Mouse (Mus musculus) CH12.LX (cell line): ENCODE data around the gene Tbc1d22a. TPM values are rescaled to one million over a fixed set of nuclear protein-coding genes. Genes with fewer than 3 reads are reported as not detected.

Source experiments
- DNase-seq: peaks from one replicate; pipeline ENCODE4 v3.0.0-alpha.2; 2013; ENCODE audit errors: extremely low read depth
- H3K27ac ChIP-seq: 2 replicates; pipeline ENCODE4 v1.5.1; 2012; ENCODE audit warnings: low read depth, mild to moderate bottlenecking, control low read depth, moderate library complexity; ENCODE audit not compliant: insufficient read depth
- H3K27me3 ChIP-seq: replicated peaks from 2 replicates; pipeline ENCODE3; 2012; ENCODE audit warnings: inconsistent platforms
- H3K36me3 ChIP-seq, 2 experiments: replicated peaks in 1 of 2; 2 replicates each; pipeline versions ENCODE3 to v1.6.1; 2012; ENCODE audit warnings: inconsistent platforms in 1 of 2, low read length in 1 of 2, mild to moderate bottlenecking in 1 of 2, mixed read lengths in 1 of 2, moderate library complexity in 1 of 2; ENCODE audit not compliant: control insufficient read depth in 1 of 2, insufficient read depth in 1 of 2
- H3K4me1 ChIP-seq, 2 experiments: 2 replicates each; pipeline ENCODE4 v1.6.1; 2012; ENCODE audit warnings: inconsistent platforms in 1 of 2, moderate library complexity in 1 of 2; ENCODE audit not compliant: insufficient read depth in 2 of 2, control insufficient read depth in 1 of 2
- H3K4me2 ChIP-seq: 2 replicates; pipeline ENCODE4 v1.6.1; 2012; ENCODE audit warnings: low read depth, mild to moderate bottlenecking, control low read depth; ENCODE audit not compliant: poor library complexity, insufficient read depth, severe bottlenecking
- H3K4me3 ChIP-seq, 3 experiments: fragments of 150-350 bp in 1 of 3; sonication (generic) in 1 of 3; replicated peaks in 1 of 3; 2 replicates each; pipeline versions ENCODE3 to v1.5.1; 2011 to 2012; ENCODE audit warnings: low read depth in 2 of 3, low read length in 2 of 3, mild to moderate bottlenecking in 2 of 3, moderate library complexity in 2 of 3, control low read depth in 1 of 3, improper control_type of control experiment in 1 of 3, inconsistent platforms in 1 of 3, mixed read lengths in 1 of 3; ENCODE audit not compliant: poor library complexity in 1 of 3
- H3K79me2 ChIP-seq: replicated peaks from 2 replicates; pipeline ENCODE4 v1.6.1; 2012; ENCODE audit warnings: mild to moderate bottlenecking, moderate library complexity; ENCODE audit not compliant: control insufficient read depth, poor library complexity, insufficient read depth, severe bottlenecking; ENCODE audit errors: extremely low read depth
- H3K9ac ChIP-seq: 2 replicates; pipeline ENCODE4 v1.6.1; 2012; ENCODE audit warnings: low read depth, mild to moderate bottlenecking, control low read depth, moderate library complexity; ENCODE audit not compliant: insufficient read depth
- H3K9me3 ChIP-seq: replicated peaks from 2 replicates; pipeline ENCODE3; 2012; ENCODE audit warnings: low read length, inconsistent platforms, mixed read lengths
- CHD1 ChIP-seq: IDR thresholded peaks from 2 replicates; pipeline ENCODE4 v1.6.1; 2012; ENCODE audit warnings: low read depth, low read length, improper control_type of control experiment, inconsistent platforms
- E2F4 ChIP-seq: IDR thresholded peaks from 2 replicates; pipeline ENCODE4 v1.6.1; 2011; ENCODE audit warnings: low read depth, low read length, improper control_type of control experiment; ENCODE audit not compliant: insufficient replicate concordance
- ELF1 ChIP-seq: IDR thresholded peaks from 2 replicates; pipeline ENCODE4 v1.6.1; 2014; ENCODE audit warnings: low read depth, mild to moderate bottlenecking, inconsistent platforms, low read length, improper control_type of control experiment
- EP300 ChIP-seq: IDR thresholded peaks from 2 replicates; pipeline ENCODE4 v1.6.1; 2011; ENCODE audit warnings: low read length, improper control_type of control experiment
- GABPA ChIP-seq: IDR thresholded peaks from 2 replicates; pipeline ENCODE4 v1.6.1; 2012; ENCODE audit warnings: low read depth, low read length, improper control_type of control experiment, inconsistent platforms; ENCODE audit not compliant: insufficient replicate concordance
- HCFC1 ChIP-seq: IDR thresholded peaks from 2 replicates; pipeline ENCODE4 v1.6.1; 2012; ENCODE audit warnings: low read depth, mild to moderate bottlenecking, inconsistent platforms, low read length, improper control_type of control experiment
- JUND ChIP-seq: conservative IDR thresholded peaks from 2 replicates; pipeline ENCODE4 v1.6.1; 2011; ENCODE audit warnings: low read depth, low read length, improper control_type of control experiment
- KAT2A ChIP-seq: IDR thresholded peaks from 2 replicates; pipeline ENCODE4 v1.6.1; 2012; ENCODE audit warnings: low read length, improper control_type of control experiment, inconsistent platforms; ENCODE audit not compliant: insufficient replicate concordance
- MAX ChIP-seq: IDR thresholded peaks from 2 replicates; pipeline ENCODE4 v1.6.1; 2011; ENCODE audit warnings: low read length, improper control_type of control experiment
- MAZ ChIP-seq: IDR thresholded peaks from 2 replicates; pipeline ENCODE4 v1.6.1; 2012; ENCODE audit warnings: low read depth, mild to moderate bottlenecking, inconsistent platforms, low read length, improper control_type of control experiment, moderate library complexity
- MXI1 ChIP-seq: IDR thresholded peaks from 2 replicates; pipeline ENCODE4 v1.6.1; 2011; ENCODE audit warnings: mild to moderate bottlenecking, low read depth, low read length, improper control_type of control experiment
- MYC ChIP-seq: IDR thresholded peaks from 2 replicates; pipeline ENCODE4 v1.6.1; 2011; ENCODE audit warnings: low read depth, mild to moderate bottlenecking, improper control_type of control experiment, low read length
- NELFE ChIP-seq: IDR thresholded peaks from 2 replicates; pipeline ENCODE4 v1.6.1; 2011; ENCODE audit warnings: low read depth, low read length, improper control_type of control experiment
- NRF1 ChIP-seq: IDR thresholded peaks from 2 replicates; pipeline ENCODE4 v1.6.1; 2014; ENCODE audit warnings: low read depth, mild to moderate bottlenecking, inconsistent platforms, low read length, improper control_type of control experiment, moderate library complexity
- PAX5 ChIP-seq: IDR thresholded peaks from 2 replicates; pipeline ENCODE4 v1.6.1; 2012; ENCODE audit warnings: low read length, inconsistent platforms, mixed read lengths
- POLR2AphosphoS2 ChIP-seq: IDR thresholded peaks from 2 replicates; pipeline ENCODE4 v1.6.1; 2011; ENCODE audit warnings: low read depth, low read length, improper control_type of control experiment
- RAD21 ChIP-seq: IDR thresholded peaks from 2 replicates; pipeline ENCODE4 v1.6.1; 2011; ENCODE audit warnings: low read depth, mild to moderate bottlenecking, low read length, improper control_type of control experiment, moderate library complexity
- RCOR1 ChIP-seq: conservative IDR thresholded peaks from 2 replicates; pipeline ENCODE4 v1.6.1; 2012; ENCODE audit warnings: low read depth, mild to moderate bottlenecking, inconsistent platforms, low read length, improper control_type of control experiment
- SIN3A ChIP-seq: IDR thresholded peaks from 2 replicates; pipeline ENCODE4 v1.6.1; 2012; ENCODE audit warnings: low read length, improper control_type of control experiment, inconsistent platforms
- SMC3 ChIP-seq: IDR thresholded peaks from 2 replicates; pipeline ENCODE4 v1.6.1; 2011; ENCODE audit warnings: low read depth, low read length, improper control_type of control experiment
- TBP ChIP-seq: conservative IDR thresholded peaks from 2 replicates; pipeline ENCODE4 v1.6.1; 2011; ENCODE audit warnings: low read depth, low read length, improper control_type of control experiment
- USF2 ChIP-seq: conservative IDR thresholded peaks from 2 replicates; pipeline ENCODE4 v1.6.1; 2011; ENCODE audit warnings: low read depth, low read length, improper control_type of control experiment
- ZC3H11A ChIP-seq: IDR thresholded peaks from 2 replicates; pipeline ENCODE4 v1.6.1; 2012; ENCODE audit warnings: low read depth, mild to moderate bottlenecking, inconsistent platforms, low read length, improper control_type of control experiment
- ZKSCAN1 ChIP-seq: IDR thresholded peaks from 2 replicates; pipeline ENCODE4 v1.6.1; 2012; ENCODE audit warnings: low read depth, inconsistent platforms, low read length, improper control_type of control experiment, borderline replicate concordance
- ZMIZ1 ChIP-seq: IDR thresholded peaks from 2 replicates; pipeline ENCODE4 v1.6.1; 2012; ENCODE audit warnings: low read depth, mild to moderate bottlenecking, inconsistent platforms, low read length, improper control_type of control experiment
- dilution Hi-C: fragments of 300-500 bp; cut with MboI; formaldehyde crosslinking; loops from 2 replicates; pipeline ENCODE4 v1.14.3; 2020; ENCODE audit warnings: low sequenced_read_pairs; ENCODE audit not compliant: extremely low pct_unique_long_range_greater_than_20kb, extremely low pct_ligation_motif_present
- in situ Hi-C: fragments of 300-500 bp; cut with MboI; formaldehyde crosslinking; loops from 3 replicates; pipeline ENCODE4 v1.14.3; 2019; ENCODE audit warnings: low sequenced_read_pairs, low pct_ligation_motif_present, low pct_unique_long_range_greater_than_20kb, mixed read lengths
- polyA plus RNA-seq: library from polyadenylated mRNA; unstranded; fragments of >175 nt; gene quantifications from 2 replicates; pipeline ENCODE4 v1.2.1, GENCODE M21; 2012; ENCODE audit warnings: low read depth; ENCODE audit not compliant: insufficient read length
- total RNA-seq, 2 experiments: library from RNA; depleted of rRNA; stranded (reverse); fragments of 300-350 nt in 1 of 2; fragments of >200 nt in 1 of 2; gene quantifications; 2 replicates each; pipeline ENCODE4 v1.2.3; 2012 to 2014

Gene Tbc1d22a
- total and polyA plus RNA-seq, 3 experiments, result 17.6 to 20.2 (median 19.4) TPM

DNA sequence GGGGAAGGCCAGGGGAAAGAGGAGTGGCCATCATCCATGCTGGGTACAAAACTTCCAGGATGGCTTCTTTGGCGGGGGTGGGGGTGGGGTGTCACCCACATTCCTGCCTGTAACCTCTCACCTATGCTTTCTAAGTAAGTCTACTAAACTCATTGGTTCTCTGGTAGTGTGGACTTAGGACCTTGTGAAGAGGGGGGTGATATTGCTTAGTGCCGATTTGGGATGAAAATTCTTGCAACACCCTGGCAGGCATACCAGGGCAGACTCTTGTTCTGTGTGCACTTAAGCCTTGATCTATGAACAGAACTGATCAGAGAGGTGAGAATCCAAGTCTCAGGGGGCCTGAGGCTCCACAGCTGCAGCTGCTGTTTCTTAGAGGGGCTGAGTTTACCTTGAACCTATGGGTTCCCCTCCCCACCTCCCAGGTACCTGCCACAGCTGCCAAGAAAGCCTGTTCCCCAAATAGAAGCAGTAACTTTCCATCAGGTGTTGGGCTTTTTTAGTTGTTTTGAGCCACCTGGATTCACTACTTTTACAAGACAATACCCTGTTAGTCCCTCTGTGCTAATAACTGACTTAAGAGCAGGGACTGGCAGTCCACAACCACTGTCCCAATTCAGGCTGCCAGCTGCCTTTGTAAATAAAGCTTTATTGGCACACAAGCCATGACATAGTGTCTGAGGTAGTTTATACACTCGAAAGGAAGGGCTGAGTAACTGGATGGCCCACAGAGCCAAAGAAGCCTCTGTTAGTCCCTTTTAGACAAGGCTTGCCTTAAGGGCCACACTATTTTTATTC, 38.8 kb upstream of the Tbc1d22a start (continued):
- TF ChIP-seq RCOR1, result no peak
- TF ChIP-seq PAX5, result no peak
- TF ChIP-seq SMC3, result no peak
- TF ChIP-seq TBP, result no peak
- no peak for TF ChIP-seq KAT2A
- no peak for TF ChIP-seq MXI1
- TF ChIP-seq NELFE, result no peak
- no peak for TF ChIP-seq ZKSCAN1

- H3K4me3 ChIP-seq, result no peak overlapping the region
- peaks cover 40% of the 10 kb centered on the region for H3K27me3 ChIP-seq
- no peak overlapping the region for H3K27ac ChIP-seq
- dilution Hi-C loops, result no loop called here
- no peaks in the 10 kb centered on the region for H3K36me3 ChIP-seq
- no peak for DNase-seq
- TF ChIP-seq NELFE (no peak), E2F4 (no peak), SIN3A (no peak), POLR2AphosphoS2 (no peak)
- peaks cover 26 to 72% of the 10 kb centered on the region in 2 experiments for H3K4me1 ChIP-seq
- no peak overlapping the region for H3K9ac ChIP-seq
- in situ Hi-C loops, result no loop called here
- 0 out of 2 replicates have a peak, but pooled peaks cover 3% of the 10 kb centered on the region for H3K79me2 ChIP-seq
- no peaks in the 10 kb centered on the region for H3K9me3 ChIP-seq
- H3K4me2 ChIP-seq, result no peak overlapping the region
These were observed 38.1 kb upstream of the Tbc1d22a start for GRCm38 (mm10) chr15:86176166-86176565.

GRCm38 (mm10) chr15:86176771-86177702, 37.2 kb upstream of the Tbc1d22a start:
- H3K79me2 ChIP-seq, result no peaks in the 10 kb centered on the region
- H3K27ac ChIP-seq, result no peak overlapping the region
- no peak for DNase-seq
- TF ChIP-seq GABPA (no peak), HCFC1 (no peak), CHD1 (no peak), E2F4 (no peak), RCOR1 (no peak), ZC3H11A (no peak), EP300 (no peak), SIN3A (no peak), RAD21 (no peak), USF2 (no peak), ZMIZ1 (no peak), KAT2A (no peak), MAZ (no peak), MAX (no peak), MYC (no peak), ELF1 (no peak), JUND (no peak), NRF1 (no peak)
- TF ChIP-seq, all 38 proteins: peak for 0
- Histone ChIP-seq H3K27me3 (peaks cover 33% of the 10 kb centered on the region), H3K9ac (no peak overlapping the region), H3K9me3 (no peaks in the 10 kb centered on the region), H3K4me2 (no peak overlapping the region), H3K4me3 (no peak overlapping the region), H3K36me3 (no peaks in the 10 kb centered on the region), H3K4me1 (peaks cover 33 to 78% of the 10 kb centered on the region in 2 experiments)
- in situ Hi-C loops (no loop called here), dilution Hi-C loops (no loop called here)
